Mouse (Mus musculus): ENCODE results near the gene Maml3.

GRCm38 (mm10) chr3:51700731-51701280, 404.1 kb downstream of the Maml3 start:
- TF ChIP-seq POLR2A (IDR thresholded peaks at IDR 0.05; ENCODE audit: borderline replicate concordance, low read depth, low read length) (no peak), CTCF (IDR thresholded peaks at IDR 0.05; ENCODE audit: low read depth, low read length) (no peak)
